Mouse (Mus musculus): ENCODE data around the gene Mrgbp.

- TF ChIP-seq CTCF (IDR thresholded peaks at IDR 0.05; ENCODE audit: borderline replicate concordance, control insufficient read depth, extremely low read depth, insufficient read depth, low read length, poor library complexity) (no peak), POLR2A (IDR thresholded peaks at IDR 0.05; ENCODE audit: control insufficient read depth, extremely low read depth, insufficient read depth, low read length, poor library complexity) (no peak)
These were observed 7.6 kb downstream of the Mrgbp start for GRCm38 (mm10) chr2:180588736-180589122.
